Comparison of ENCODE assay signal across 11 mouse cellular contexts in the genomic region with DNA sequence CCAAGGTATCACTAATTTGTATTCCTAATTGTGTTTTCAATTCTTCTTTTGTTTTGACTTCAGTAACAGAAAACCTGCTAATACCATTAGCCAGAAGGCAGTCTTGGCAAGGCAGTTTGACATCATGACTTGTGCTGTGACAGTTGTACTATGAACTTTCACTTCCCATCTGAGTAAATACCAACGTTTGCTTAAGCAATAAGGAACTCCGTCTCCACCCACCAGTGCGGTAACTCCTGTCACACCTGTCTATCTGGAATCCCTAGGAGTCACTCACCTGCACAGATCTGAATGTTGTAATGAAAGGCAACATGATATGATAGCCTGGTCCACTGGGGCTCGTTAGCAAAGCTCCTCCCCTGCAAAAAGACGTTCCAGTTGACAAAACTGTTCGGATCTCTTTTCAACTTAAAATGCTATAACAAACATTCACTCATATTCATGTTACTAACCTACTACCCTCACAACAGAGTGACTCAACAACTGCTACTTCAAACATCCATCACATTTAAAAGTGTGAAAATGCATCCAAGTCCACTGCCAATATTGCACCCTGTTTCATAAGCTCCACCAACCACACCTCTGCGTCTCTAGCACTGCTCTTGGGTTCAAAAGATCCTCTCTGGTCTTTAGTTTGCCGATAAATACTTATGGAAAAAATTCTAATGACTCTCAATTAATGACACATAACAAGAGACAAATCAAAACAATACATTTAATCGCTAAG. TPM values are rescaled to one million over a fixed set of nuclear protein-coding genes. Genes with fewer than 3 reads are reported as not detected.
DNase-seq lines count a peak whose midpoint lies in the region; ATAC-seq lines count a peak whose summit lies in the region.
"Had no signal": no experiment of that assay in that cellular context is flagged by ENCODE, and none has a peak within 500 bp of the region (broad histone marks: within the 10 kb centered on the region; RNA-seq: fewer than 3 reads in every experiment).

No protein-coding gene starts in this region.

- WGBS in lung, embryonic 15.5 days: 66% methylated on average over 9 of the region's 9 CpGs
- WGBS in large intestine, adult 2 months: 35% methylated on average over 9 of the region's 9 CpGs

- H3K4me3 ChIP-seq in lung, embryonic 15.5 days: no peak overlapping the region

- H3K27ac ChIP-seq in lung, embryonic 15.5 days: no peak overlapping the region
- H3K27ac ChIP-seq: hindbrain, embryonic 15.5 days had no signal

- intact Hi-C loops in left cerebral cortex, postnatal 10 days (cut with DNase I): loop anchor here (10.0 kb wide), 1 partner anchor 333 kb away; no protein-coding TSS in a partner anchor

- H3K27me3 ChIP-seq in lung, embryonic 15.5 days: no peaks in the 10 kb centered on the region
- no peaks in the 10 kb centered on the region for H3K27me3 ChIP-seq in splenic B cell, adult 2 months (ENCODE audit: control insufficient read depth, insufficient read depth, low read length, poor library complexity, severe bottlenecking)
- H3K27me3 ChIP-seq: hindbrain, embryonic 15.5 days had no signal

- peak overlapping the region; percentile 77; the same call in 1 of the 2 replicates for H3K4me2 ChIP-seq in lung, embryonic 15.5 days

- H3K36me3 ChIP-seq in lung, embryonic 15.5 days: peaks cover 2% of the 10 kb centered on the region
- no peaks in the 10 kb centered on the region; the same call in 1 of the 2 replicates for H3K36me3 ChIP-seq in splenic B cell, adult 2 months (ENCODE audit: control insufficient read depth, insufficient read depth, low read length, poor library complexity, severe bottlenecking)

- H3K9ac ChIP-seq in lung, embryonic 15.5 days: no peak overlapping the region

- no peaks in the 10 kb centered on the region for H3K9me3 ChIP-seq in lung, embryonic 15.5 days
- H3K9me3 ChIP-seq: hindbrain, embryonic 15.5 days had no signal

- ATAC-seq in lung, embryonic 15.5 days (ENCODE audit: borderline replicate concordance, extremely low read depth, low FRiP score, low TSS enrichment): no peak

- H3K4me1 ChIP-seq in lung, embryonic 15.5 days: peaks cover 14% of the 10 kb centered on the region

- no peak for DNase-seq in lung, postnatal 14 days
- DNase-seq in fat pad, adult 2 months (ENCODE audit: extremely low read depth, low read depth, low spot score): peak; percentile 74
- peak; percentile 89 for DNase-seq in large intestine, adult 2 months (ENCODE audit: low read depth, low spot score)
- peak; percentile 76 for DNase-seq in splenic B cell, adult 2 months (ENCODE audit: low read depth, low spot score)
- no peak for DNase-seq in left cerebral cortex, postnatal 10 days (ENCODE audit: extremely low spot score in 1 of 2, low spot score in 2 of 2)
- DNase-seq in T-cell, adult 2 months (ENCODE audit: low spot score): no peak
- no peak for DNase-seq in cerebellum, postnatal 10 days

RNA-seq across cellular contexts. Expression of gene Erlin1, which starts 2.1 kb away (rescaled TPM):
- 38.9 and 41.9 TPM in 2 replicates for polyA plus RNA-seq in lung, embryonic 15.5 days (2015; fragmentation: Nextera tagmentation; extraction: Ambion mirVana)
- 15.8 and 23.7 TPM in 2 replicates for polyA plus RNA-seq in large intestine, adult 2 months (2012; rRNA removed)
- 10 to 100 TPM; 22.8 to 26.4 TPM for total RNA-seq in left cerebral cortex, postnatal 10 days (2021)

RNA-seq across cellular contexts. Expression of gene Cyp2c23, which starts 38.5 kb away (rescaled TPM):
- polyA plus RNA-seq in lung, embryonic 15.5 days (2015; fragmentation: Nextera tagmentation; extraction: Ambion mirVana): 0.35 TPM in 2 replicates
- polyA plus RNA-seq in large intestine, adult 2 months (2012; rRNA removed): 0.48 and 1.1 TPM in 2 replicates
- under 1 TPM in 1 of 2 experiments, not detected in 1; 0.28 TPM for total RNA-seq in left cerebral cortex, postnatal 10 days (2021)
- total RNA-seq: common myeloid progenitor, adult 5-6 weeks; megakaryocyte-erythroid progenitor cell, adult 5-6 weeks had no signal
- polyA plus RNA-seq: hindbrain, embryonic 15.5 days had no signal

RNA-seq across cellular contexts. Expression of gene Chuk, which starts 39.8 kb away (rescaled TPM):
- 37.1 and 40.8 TPM in 2 replicates for polyA plus RNA-seq in lung, embryonic 15.5 days (2015; fragmentation: Nextera tagmentation; extraction: Ambion mirVana)
- 14.1 and 27.9 TPM in 2 replicates for polyA plus RNA-seq in large intestine, adult 2 months (2012; rRNA removed)
- 10 to 100 TPM; 46.7 to 49.6 TPM for total RNA-seq in left cerebral cortex, postnatal 10 days (2021)

Comparison
In these comparisons a context has a peak if more than half of its experiments do, and no peak if none do; other contexts are left out.
1. DNase-seq: peak in fat pad, adult 2 months (single experiment), large intestine, adult 2 months (single experiment) and splenic B cell, adult 2 months (single experiment); none in lung, postnatal 14 days (single experiment), left cerebral cortex, postnatal 10 days (0 of 2), T-cell, adult 2 months (single experiment) and cerebellum, postnatal 10 days (0 of 2).